Mouse (Mus musculus) retina, adult 2 months (tissue): ENCODE measurements at regions not wholly inside any gene's neighbourhood (a gene's known extent, or its start where the extent isn't known, plus 50 kb on each side); places are given as distances from the start of the nearest gene placed in this dataset.

Experiments
- DNase-seq: peaks from one replicate; pipeline ENCODE4 v3.0.0-alpha.2; 2012; ENCODE audit warnings: low read depth, low spot score

- no peak for DNase-seq
Measured at GRCm38 (mm10) chr10:42131798-42132197, 113.6 kb upstream of the Armc2 start.

GRCm38 (mm10) chr10:42131298-42131697 is 113.1 kb upstream of the Armc2 start:
- no peak for DNase-seq

- no peak for DNase-seq
Measured at GRCm38 (mm10) chr10:42127865-42128419, 109.7 kb upstream of the Armc2 start.

GRCm38 (mm10) chr10:42126816-42127215 is 108.6 kb upstream of the Armc2 start:
- no peak for DNase-seq

- DNase-seq, result no peak
Measured at GRCm38 (mm10) chr10:42122768-42123635, 104.8 kb upstream of the Armc2 start.

GRCm38 (mm10) chr10:42121984-42122383 is 103.7 kb upstream of the Armc2 start:
- DNase-seq, result no peak

GRCm38 (mm10) chr10:42119326-42119725 is 101.1 kb upstream of the Armc2 start:
- DNase-seq, result no peak

GRCm38 (mm10) chr10:42118361-42119188 is 100.3 kb upstream of the Armc2 start:
- DNase-seq, result no peak

GRCm38 (mm10) chr10:42117523-42117922 is 99.3 kb upstream of the Armc2 start:
- no peak for DNase-seq

- DNase-seq, result no peak
Measured at GRCm38 (mm10) chr10:42115920-42116298, 97.7 kb upstream of the Armc2 start.

GRCm38 (mm10) chr10:42115224-42115919 is 97.1 kb upstream of the Armc2 start:
- DNase-seq, result no peak

- DNase-seq, result no peak
Measured at GRCm38 (mm10) chr10:42110704-42111103, 92.5 kb upstream of the Armc2 start.

- no peak for DNase-seq
Measured at GRCm38 (mm10) chr10:42108294-42109014, 90.2 kb upstream of the Armc2 start.

GRCm38 (mm10) chr10:42107437-42108293 is 89.4 kb upstream of the Armc2 start:
- DNase-seq, result no peak

- DNase-seq, result no peak
Measured at GRCm38 (mm10) chr10:42106611-42107010, 88.4 kb upstream of the Armc2 start.

- no peak for DNase-seq
Measured at GRCm38 (mm10) chr10:42105083-42105482, 86.8 kb upstream of the Armc2 start.

GRCm38 (mm10) chr10:42102320-42102719 is 84.1 kb upstream of the Armc2 start:
- DNase-seq, result no peak

- DNase-seq, result no peak
Measured at GRCm38 (mm10) chr10:42101096-42101495, 82.9 kb upstream of the Armc2 start.

GRCm38 (mm10) chr10:42096924-42097323 is 78.7 kb upstream of the Armc2 start:
- DNase-seq, result no peak

- DNase-seq, result no peak
Measured at GRCm38 (mm10) chr10:42095986-42096385, 77.7 kb upstream of the Armc2 start.
